Mouse (Mus musculus): ENCODE measurements around the gene Olfr1369-ps1. TPM values are rescaled to one million over a fixed set of nuclear protein-coding genes. Genes with fewer than 3 reads are reported as not detected.
"Not testable (repeated sequence)": the region's sequence is repeated elsewhere in the genome, so short reads cannot be mapped to it uniquely, and the experiment has no call there.

Gene Olfr1369-ps1
- polyA plus RNA-seq (2012; ENCODE audit: insufficient read depth, insufficient read length, missing spikeins), result not detected in 2 replicates

- H3K4me1 ChIP-seq (ENCODE audit: control insufficient read depth, insufficient read depth, low read length); H3K4me3 ChIP-seq (ENCODE audit: insufficient read depth, low read length); H3K27ac ChIP-seq (ENCODE audit: insufficient read depth, low read depth, low read length): not testable (repeated sequence)
Measured at GRCm38 (mm10) chr13:21111183-21111582, at the start of gene Olfr1369-ps1. Olfr1369-ps1 (plus strand) TSS chr13:21111483.

- H3K4me1 ChIP-seq (ENCODE audit: control insufficient read depth, insufficient read depth, low read length), result no peaks in the 10 kb centered on the region
- no peak overlapping the region for H3K27ac ChIP-seq (ENCODE audit: insufficient read depth, low read depth, low read length)
- no peak for TF ChIP-seq POLR2A (IDR thresholded peaks at IDR 0.05; ENCODE audit: borderline replicate concordance, low read depth, low read length)
- no peak for TF ChIP-seq CTCF (IDR thresholded peaks at IDR 0.05; ENCODE audit: low read depth, low read length)
- no peak overlapping the region for H3K4me3 ChIP-seq (ENCODE audit: insufficient read depth, low read length)
Measured at GRCm38 (mm10) chr13:21066021-21066420, 45.3 kb upstream of the Olfr1369-ps1 start.

- no peak within 1 kb of the TSS for H3K4me3 ChIP-seq (ENCODE audit: insufficient read depth, low read length)
- H3K4me1 ChIP-seq (ENCODE audit: control insufficient read depth, insufficient read depth, low read length), result no peaks in the 10 kb centered on the region
- H3K27ac ChIP-seq (ENCODE audit: insufficient read depth, low read depth, low read length), result no peak within 1 kb of the TSS
- TF ChIP-seq POLR2A (IDR thresholded peaks at IDR 0.05; ENCODE audit: borderline replicate concordance, low read depth, low read length) (no peak), CTCF (IDR thresholded peaks at IDR 0.05; ENCODE audit: low read depth, low read length) (no peak)
Measured at GRCm38 (mm10) chr13:21074847-21075246, 36.4 kb upstream of the Olfr1369-ps1 start, which contains the start of gene Olfr1370. Olfr1370 (minus strand) TSS chr13:21074947.

GRCm38 (mm10) chr13:21082686-21083085 is 28.6 kb upstream of the Olfr1369-ps1 start:
- Histone ChIP-seq H3K4me1 (ENCODE audit: control insufficient read depth, insufficient read depth, low read length) (no peaks in the 10 kb centered on the region), H3K27ac (ENCODE audit: insufficient read depth, low read depth, low read length) (no peak overlapping the region), H3K4me3 (ENCODE audit: insufficient read depth, low read length) (no peak overlapping the region)
- no peak for TF ChIP-seq CTCF (IDR thresholded peaks at IDR 0.05; ENCODE audit: low read depth, low read length)
- no peak for TF ChIP-seq POLR2A (IDR thresholded peaks at IDR 0.05; ENCODE audit: borderline replicate concordance, low read depth, low read length)

GRCm38 (mm10) chr13:21109759-21110158 is 1.5 kb upstream of the Olfr1369-ps1 start:
- Histone ChIP-seq H3K4me1 (ENCODE audit: control insufficient read depth, insufficient read depth, low read length) (no peaks in the 10 kb centered on the region), H3K4me3 (ENCODE audit: insufficient read depth, low read length) (no peak overlapping the region), H3K27ac (ENCODE audit: insufficient read depth, low read depth, low read length) (no peak overlapping the region)
- no peak for TF ChIP-seq CTCF (IDR thresholded peaks at IDR 0.05; ENCODE audit: low read depth, low read length)
- TF ChIP-seq POLR2A (IDR thresholded peaks at IDR 0.05; ENCODE audit: borderline replicate concordance, low read depth, low read length), result no peak

GRCm38 (mm10) chr13:21110441-21110840 is 842 bp upstream of the Olfr1369-ps1 start:
- H3K27ac ChIP-seq (ENCODE audit: insufficient read depth, low read depth, low read length), result no peak overlapping the region
- no peak overlapping the region for H3K4me3 ChIP-seq (ENCODE audit: insufficient read depth, low read length)
- no peaks in the 10 kb centered on the region for H3K4me1 ChIP-seq (ENCODE audit: control insufficient read depth, insufficient read depth, low read length)
- TF ChIP-seq POLR2A (IDR thresholded peaks at IDR 0.05; ENCODE audit: borderline replicate concordance, low read depth, low read length) (no peak), CTCF (IDR thresholded peaks at IDR 0.05; ENCODE audit: low read depth, low read length) (no peak)

GRCm38 (mm10) chr13:21114121-21114520 is 2.8 kb downstream of the Olfr1369-ps1 start:
- TF ChIP-seq POLR2A (IDR thresholded peaks at IDR 0.05; ENCODE audit: borderline replicate concordance, low read depth, low read length), result no peak
- TF ChIP-seq CTCF (IDR thresholded peaks at IDR 0.05; ENCODE audit: low read depth, low read length), result no peak
- Histone ChIP-seq H3K4me1 (ENCODE audit: control insufficient read depth, insufficient read depth, low read length) (no peaks in the 10 kb centered on the region), H3K27ac (ENCODE audit: insufficient read depth, low read depth, low read length) (no peak overlapping the region), H3K4me3 (ENCODE audit: insufficient read depth, low read length) (no peak overlapping the region)

- not testable (repeated sequence) for H3K27ac ChIP-seq (ENCODE audit: insufficient read depth, low read depth, low read length); H3K4me1 ChIP-seq (ENCODE audit: control insufficient read depth, insufficient read depth, low read length); H3K4me3 ChIP-seq (ENCODE audit: insufficient read depth, low read length)
Measured at GRCm38 (mm10) chr13:21129339-21129738, 18.1 kb downstream of the Olfr1369-ps1 start, which contains the start of gene Olfr263. Olfr263 (plus strand) TSS chr13:21129639.

GRCm38 (mm10) chr13:21142421-21142820 is 31.1 kb downstream of the Olfr1369-ps1 start:
- TF ChIP-seq POLR2A (IDR thresholded peaks at IDR 0.05; ENCODE audit: borderline replicate concordance, low read depth, low read length) (no peak), CTCF (IDR thresholded peaks at IDR 0.05; ENCODE audit: low read depth, low read length) (no peak)
- Histone ChIP-seq H3K4me1 (ENCODE audit: control insufficient read depth, insufficient read depth, low read length) (no peaks in the 10 kb centered on the region), H3K27ac (ENCODE audit: insufficient read depth, low read depth, low read length) (no peak overlapping the region), H3K4me3 (ENCODE audit: insufficient read depth, low read length) (no peak overlapping the region)

- Histone ChIP-seq H3K27ac (ENCODE audit: insufficient read depth, low read depth, low read length) (no peak within 1 kb of the TSS), H3K4me3 (ENCODE audit: insufficient read depth, low read length) (no peak within 1 kb of the TSS), H3K4me1 (ENCODE audit: control insufficient read depth, insufficient read depth, low read length) (no peaks in the 10 kb centered on the region)
- no peak for TF ChIP-seq POLR2A (IDR thresholded peaks at IDR 0.05; ENCODE audit: borderline replicate concordance, low read depth, low read length)
- TF ChIP-seq CTCF (IDR thresholded peaks at IDR 0.05; ENCODE audit: low read depth, low read length), result no peak
Measured at GRCm38 (mm10) chr13:21145767-21146166, 34.5 kb downstream of the Olfr1369-ps1 start, which contains the start of gene Olfr1368. Olfr1368 (minus strand) TSS chr13:21145867.

GRCm38 (mm10) chr13:21155888-21156287 is 44.6 kb downstream of the Olfr1369-ps1 start:
- Histone ChIP-seq H3K4me3 (ENCODE audit: insufficient read depth, low read length) (no peak overlapping the region), H3K4me1 (ENCODE audit: control insufficient read depth, insufficient read depth, low read length) (peaks cover 4% of the 10 kb centered on the region; the same call in 1 of the 2 replicates), H3K27ac (ENCODE audit: insufficient read depth, low read depth, low read length) (no peak overlapping the region)
- no peak for TF ChIP-seq CTCF (IDR thresholded peaks at IDR 0.05; ENCODE audit: low read depth, low read length)
- no peak for TF ChIP-seq POLR2A (IDR thresholded peaks at IDR 0.05; ENCODE audit: borderline replicate concordance, low read depth, low read length)
